Comparison of ENCODE assay signal across 10 mouse cellular contexts in genomic region chr1:85751932-85752680, GRCm38 (mm10). TPM values are rescaled to one million over a fixed set of nuclear protein-coding genes. Genes with fewer than 3 reads are reported as not detected.
DNase-seq lines count a peak whose midpoint lies in the region; ATAC-seq lines count a peak whose summit lies in the region.
"Had no signal": no experiment of that assay in that cellular context is flagged by ENCODE, and none has a peak within 500 bp of the region (broad histone marks: within the 10 kb centered on the region; RNA-seq: fewer than 3 reads in every experiment).

No protein-coding gene starts in this region.

- ATAC-seq in kidney, embryonic 16.5 days (ENCODE audit: low FRiP score, low TSS enrichment): peak; percentile 28; the same call in 1 of the 2 replicates
- peak; percentile 8 for ATAC-seq in activated CD4-positive, CD25-positive, alpha-beta regulatory T cell, adult 4 months
- ATAC-seq in embryonic facial prominence, embryonic 14.5 days (ENCODE audit: low read depth): peak; percentile 35; the same call in 1 of the 2 replicates

- no peaks in the 10 kb centered on the region for H3K27me3 ChIP-seq in kidney, embryonic 16.5 days (ENCODE audit: insufficient read depth, low read length)
- H3K27me3 ChIP-seq in embryonic facial prominence, embryonic 14.5 days (replicated peaks; ENCODE audit: control insufficient read depth, insufficient read depth, low read length): no peaks in the 10 kb centered on the region

- WGBS in kidney, embryonic 16.5 days: 75% methylated on average over 11 of the region's 11 CpGs
- 69% methylated on average over 11 of the region's 11 CpGs for WGBS in embryonic facial prominence, embryonic 14.5 days

- no peaks in the 10 kb centered on the region for H3K36me3 ChIP-seq in kidney, embryonic 16.5 days (ENCODE audit: insufficient read depth, low read length)
- H3K36me3 ChIP-seq in embryonic facial prominence, embryonic 14.5 days (ENCODE audit: control insufficient read depth, insufficient read depth, low read length): no peaks in the 10 kb centered on the region

- no peak overlapping the region for H3K4me3 ChIP-seq in kidney, embryonic 16.5 days (ENCODE audit: low read length)
- no peak overlapping the region for H3K4me3 ChIP-seq in embryonic facial prominence, embryonic 14.5 days (ENCODE audit: low read depth, low read length)

- intact Hi-C loops in left cerebral cortex, postnatal 4 days (cut with DNase I): no loop called here

- no peak overlapping the region for H3K27ac ChIP-seq in kidney, embryonic 16.5 days (ENCODE audit: low read length)
- H3K27ac ChIP-seq in embryonic facial prominence, embryonic 14.5 days (replicated peaks; ENCODE audit: low read depth, low read length): peak overlapping the region; percentile 24; the same call in 1 of the 2 replicates

- H3K9me3 ChIP-seq in kidney, embryonic 16.5 days (ENCODE audit: low read length): no peaks in the 10 kb centered on the region
- H3K9me3 ChIP-seq in embryonic facial prominence, embryonic 14.5 days (ENCODE audit: control insufficient read depth, low read length): peaks cover 3% of the 10 kb centered on the region; the same call in 1 of the 2 replicates

- DNase-seq in kidney, adult 11 months: no peak
- peak; percentile 45 for DNase-seq in embryonic facial prominence, embryonic 14.5 days (ENCODE audit: low spot score)
- peak; percentile 44 to 64 for DNase-seq in natural killer cell, adult 2 months (ENCODE audit: low spot score in 2 of 2)
- DNase-seq in cerebellum, adult 18-20 months: no peak
- DNase-seq in right cerebral cortex, postnatal 36 days (ENCODE audit: low spot score in 2 of 2): no peak
- DNase-seq in left cerebral cortex, postnatal 4 days: no peak
- DNase-seq: gastrocnemius, postnatal 10 days; kidney, adult 18-20 months had no signal

- H3K9ac ChIP-seq in kidney, embryonic 16.5 days (replicated peaks; ENCODE audit: low read length): no peak overlapping the region
- no peak overlapping the region for H3K9ac ChIP-seq in embryonic facial prominence, embryonic 14.5 days (ENCODE audit: low read depth, low read length)

- H3K4me2 ChIP-seq in kidney, embryonic 16.5 days (replicated peaks; ENCODE audit: low read depth, low read length): no peak overlapping the region
- H3K4me2 ChIP-seq in embryonic facial prominence, embryonic 14.5 days (ENCODE audit: low read depth, low read length): no peak overlapping the region

- H3K4me1 ChIP-seq in kidney, embryonic 16.5 days (ENCODE audit: insufficient read depth, low read length): peaks cover 9% of the 10 kb centered on the region
- H3K4me1 ChIP-seq in embryonic facial prominence, embryonic 14.5 days (ENCODE audit: control insufficient read depth, insufficient read depth, low read length): no peaks in the 10 kb centered on the region

RNA-seq across cellular contexts. Expression of gene A630001G21Rik, which starts 26.3 kb away (rescaled TPM):
- polyA plus RNA-seq in kidney, embryonic 16.5 days (2015; fragmentation: Nextera tagmentation; extraction: Ambion mirVana): 0.68 and 1.3 TPM in 2 replicates
- polyA plus RNA-seq in activated CD4-positive, CD25-positive, alpha-beta regulatory T cell, adult 4 months (2017; shearing (Covaris generic)): 10 to 100 TPM; 36.4 to 40.2 TPM
- polyA plus RNA-seq in embryonic facial prominence, embryonic 14.5 days (2014; fragmentation: Nextera tagmentation; extraction: Ambion mirVana): 1.7 and 2.5 TPM in 2 replicates
- under 1 TPM; 0.24 to 0.84 TPM for total RNA-seq in left cerebral cortex, postnatal 4 days (2021)

RNA-seq across cellular contexts. Expression of gene Cab39, which starts 41.1 kb away (rescaled TPM):
- 26.2 and 26.9 TPM in 2 replicates for polyA plus RNA-seq in kidney, embryonic 16.5 days (2015; fragmentation: Nextera tagmentation; extraction: Ambion mirVana)
- polyA plus RNA-seq in activated CD4-positive, CD25-positive, alpha-beta regulatory T cell, adult 4 months (2017; shearing (Covaris generic)): 10 to 100 TPM; 45.1 to 58.3 TPM
- 45.1 and 45.2 TPM in 2 replicates for polyA plus RNA-seq in embryonic facial prominence, embryonic 14.5 days (2014; fragmentation: Nextera tagmentation; extraction: Ambion mirVana)
- total RNA-seq in left cerebral cortex, postnatal 4 days (2021): 100 to 1,000 TPM; 134 to 144 TPM

Comparison
In these comparisons a context has a peak if more than half of its experiments do, and no peak if none do; other contexts are left out.
1. DNase-seq: peak in embryonic facial prominence, embryonic 14.5 days (single experiment) and natural killer cell, adult 2 months (2 of 2); none in kidney, adult 11 months (single experiment), cerebellum, adult 18-20 months (0 of 2), right cerebral cortex, postnatal 36 days (0 of 2) and left cerebral cortex, postnatal 4 days (single experiment).
2. RNA of gene A630001G21Rik, which starts 26.3 kb away (polyA plus RNA-seq): 36.4 to 40.2 TPM in activated CD4-positive, CD25-positive, alpha-beta regulatory T cell, adult 4 months; 1.7 to 2.5 TPM in embryonic facial prominence, embryonic 14.5 days and 0.68 to 1.3 TPM in kidney, embryonic 16.5 days; every median in the first group is over 10 times any median in the second.
3. Peak in every context shown above with its lines, with median percentiles within 50 percentile points of each other: ATAC-seq.